Mouse (Mus musculus) gastrocnemius, postnatal 36 days (tissue): ENCODE results near the gene U2af2. TPM values are rescaled to one million over a fixed set of nuclear protein-coding genes. Genes with fewer than 3 reads are reported as not detected.

Experiments
- DNase-seq, 2 experiments: peaks; one replicate each; pipeline ENCODE4 v3.0.0; 2022
- intact Hi-C: fragments of 180-260 bp; cut with DNase I; formaldehyde crosslinking; loops from one replicate; pipeline ENCODE4 v1.15.1; 2025
- microRNA-seq, 2 experiments: library from miRNA; unstranded; fragments of <30 nt; microRNA quantifications; one replicate each; pipeline ENCODE4 v1.2.0; 2021
- total RNA-seq, 2 experiments: library from RNA; stranded (reverse); gene quantifications; 2 replicates each; pipeline ENCODE4 v1.2.3; 2021

The U2af2 gene
- total RNA-seq, 2 experiments from 2014 or later: 38.0 to 48.3 TPM

- DNase-seq: no peak
- intact Hi-C loops: no loop called here
Measured at GRCm38 (mm10) chr7:5092381-5092780, 30.4 kb downstream of the U2af2 start.

DNA sequence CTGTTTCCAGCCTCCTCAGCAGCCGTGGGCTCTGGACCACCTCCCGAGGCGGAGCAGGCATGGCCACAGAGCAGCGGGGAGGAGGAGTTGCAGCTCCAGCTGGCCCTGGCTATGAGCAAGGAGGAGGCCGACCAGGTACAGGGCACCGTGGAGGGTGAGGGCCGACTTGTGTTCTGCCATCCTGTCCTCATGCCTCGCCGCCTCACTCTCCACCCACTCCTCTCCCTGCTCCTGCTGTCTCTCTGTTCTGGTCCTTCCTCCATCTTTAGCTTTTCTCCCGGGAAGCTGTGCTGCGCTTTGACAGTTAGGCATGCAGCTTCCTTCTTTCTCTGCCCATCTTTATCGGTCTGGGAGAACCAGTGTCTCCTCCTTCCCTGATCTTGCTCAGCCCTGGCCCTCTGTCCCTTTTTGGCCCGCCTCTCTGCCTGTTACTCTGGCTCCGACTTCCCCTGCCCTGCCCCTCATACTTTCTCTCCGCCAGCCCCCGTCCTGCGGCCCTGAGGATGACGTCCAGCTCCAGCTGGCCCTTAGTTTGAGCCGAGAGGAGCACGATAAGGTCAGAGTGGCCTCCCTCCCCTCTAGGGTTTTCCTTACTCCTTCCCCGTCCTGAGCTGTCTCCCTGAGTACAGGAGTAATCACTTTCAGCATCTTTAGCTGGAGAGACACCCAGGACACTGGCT, 31.0 kb downstream of the U2af2 start:
- intact Hi-C loops: no loop called here
- DNase-seq: no peak

- intact Hi-C loops: no loop called here
- no peak for DNase-seq
Measured at GRCm38 (mm10) chr7:5098769-5099168, 36.8 kb downstream of the U2af2 start.

GRCm38 (mm10) chr7:5099796-5100195, 37.9 kb downstream of the U2af2 start:
- no peak for DNase-seq
- intact Hi-C loops: no loop called here

DNA sequence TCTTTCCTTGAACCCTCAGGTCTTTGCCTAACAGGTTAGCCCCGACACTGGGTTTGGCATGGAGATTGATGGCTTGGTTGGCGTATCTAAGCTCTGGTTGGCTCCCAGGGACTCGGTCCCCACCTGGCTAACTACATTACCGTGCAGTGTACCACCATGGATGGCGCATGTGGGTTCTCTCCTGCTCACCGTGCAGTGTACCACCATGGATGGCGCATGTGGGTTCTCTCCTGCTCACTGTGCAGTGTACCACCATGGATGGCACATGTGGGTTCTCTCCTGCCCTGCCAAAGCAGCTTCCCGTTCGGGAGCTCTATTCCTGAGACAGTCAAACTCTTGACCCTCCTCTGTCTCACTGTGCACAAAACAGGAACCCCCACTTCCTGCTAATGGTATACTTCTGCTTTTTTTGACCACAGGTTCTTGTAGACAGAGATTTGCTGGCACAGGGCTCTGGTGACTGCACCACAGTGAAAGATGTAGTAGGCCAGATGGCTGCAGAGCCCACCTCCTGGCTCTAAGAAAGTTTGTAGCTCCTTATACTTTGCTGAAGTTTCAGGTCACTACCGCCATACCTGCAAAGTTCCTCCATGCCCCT, 39.2 kb downstream of the U2af2 start:
- intact Hi-C loops: no loop called here
- DNase-seq: no peak

- no peak for DNase-seq
- intact Hi-C loops: no loop called here
Measured at GRCm38 (mm10) chr7:5102564-5102963, 40.6 kb downstream of the U2af2 start.

- DNase-seq: no peak
- intact Hi-C loops: no loop called here
Measured at GRCm38 (mm10) chr7:5108272-5108671, 46.3 kb downstream of the U2af2 start.

DNA sequence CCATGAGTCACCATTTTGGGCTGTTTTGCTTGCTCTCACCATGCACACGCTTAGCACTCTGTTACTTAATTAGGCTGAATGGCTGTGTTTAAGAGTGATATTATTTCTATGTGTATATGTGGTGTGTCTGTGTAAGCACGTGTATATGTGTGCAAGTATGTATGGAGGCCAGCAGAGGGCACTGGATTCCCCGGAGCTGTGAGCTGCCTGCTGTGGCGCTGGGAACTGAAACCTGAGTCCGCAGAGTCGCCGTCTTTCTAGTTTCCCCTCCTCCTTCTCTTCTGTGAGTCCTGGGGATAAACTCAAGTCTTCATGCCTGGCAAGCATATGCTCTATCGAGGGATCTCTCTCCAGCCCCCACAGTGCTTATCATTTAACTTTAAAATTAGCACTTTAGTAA, 47.4 kb downstream of the U2af2 start:
- intact Hi-C loops: no loop called here
- no peak for DNase-seq

GRCm38 (mm10) chr7:5112701-5113100, 50.8 kb downstream of the U2af2 start:
- no peak for DNase-seq
- intact Hi-C loops: no loop called here

- no peak for DNase-seq
- intact Hi-C loops: no loop called here
Measured at GRCm38 (mm10) chr7:5116850-5117249, 54.9 kb downstream of the U2af2 start, which contains the start of gene Rfpl4. Gene Rfpl4 (minus strand): TSS chr7:5116950.

DNA sequence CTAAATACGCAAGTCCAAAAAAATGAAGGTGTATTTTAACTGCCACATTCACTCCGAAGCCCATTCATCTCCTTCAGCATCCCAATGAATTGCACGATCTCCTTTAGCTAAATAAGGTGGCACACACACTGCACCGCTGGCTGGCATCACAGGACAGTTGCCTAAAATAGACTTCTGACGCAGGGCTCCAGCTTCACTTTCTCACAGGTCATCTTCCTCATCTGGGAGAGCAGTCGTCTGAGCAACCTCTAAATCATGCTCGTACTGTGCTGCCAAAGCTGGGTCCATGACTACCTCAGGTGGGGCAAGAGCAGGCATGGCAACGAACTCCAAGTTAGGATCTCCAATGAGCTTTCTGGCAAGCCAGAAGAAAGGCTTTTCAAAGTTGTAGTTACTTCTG, 63.1 kb downstream of the U2af2 start:
- intact Hi-C loops: no loop called here
- no peak for DNase-seq

- peak; percentile 57 to 65 for DNase-seq
- intact Hi-C loops: no loop called here
Measured at GRCm38 (mm10) chr7:5125549-5126406, 63.8 kb downstream of the U2af2 start, which contains the start of gene Rasl2-9. Gene Rasl2-9 (minus strand): TSS chr7:5125950.

Small RNA genes lying within 50 kb of the gene (microRNA-seq; reads per million reads assigned to microRNA genes)
- gene Gm26217: 0 reads per million in 2 experiments

Other genes starting within 250 kb of the U2af2 start
- gene Ube2s, start 249.6 kb upstream of the U2af2 start, total RNA-seq: 10 to 100 TPM; 70.3 to 83.7 TPM
- not detected for gene Shisa7, start 217.4 kb upstream of the U2af2 start, total RNA-seq
- 1 to 10 TPM; 3.6 to 3.8 TPM for gene Isoc2b, start 191.9 kb upstream of the U2af2 start, total RNA-seq
- 10 to 100 TPM; 21.0 to 28.3 TPM for gene Isoc2a, start 185.0 kb upstream of the U2af2 start, total RNA-seq
- under 1 TPM; 0.20 TPM for gene Gm36210, start 155.6 kb upstream of the U2af2 start, total RNA-seq
- 1 to 10 TPM; 8.9 TPM for gene Zfp628, start 146.9 kb upstream of the U2af2 start, total RNA-seq
- gene Nat14, start 140.1 kb upstream of the U2af2 start, total RNA-seq: 1 to 10 TPM; 2.5 to 3.2 TPM
- 10 to 100 TPM in 1 of 2 experiments, 1 to 10 TPM in 1; 8.8 to 11.1 TPM for gene Ssc5d, start 136.4 kb upstream of the U2af2 start, total RNA-seq
- 10 to 100 TPM; 30.5 to 35.8 TPM for gene Sbk2, start 97.7 kb upstream of the U2af2 start, total RNA-seq
- gene Sbk3, start 91.0 kb upstream of the U2af2 start, total RNA-seq: 1 to 10 TPM; 1.6 to 1.7 TPM
- 1 to 10 TPM; 7.8 to 9.5 TPM for gene Zfp579, start 66.0 kb upstream of the U2af2 start, total RNA-seq
- gene Zfp524, start 47.7 kb upstream of the U2af2 start, total RNA-seq: 1 to 10 TPM; 6.9 TPM
- 10 to 100 TPM; 20.7 to 22.7 TPM for gene Fiz1, start 47.4 kb upstream of the U2af2 start, total RNA-seq
- not detected for gene Gm44973, start 46.6 kb upstream of the U2af2 start, total RNA-seq
- 10 to 100 TPM; 11.0 to 13.0 TPM for gene Zfp865, start 41.8 kb upstream of the U2af2 start, total RNA-seq
- under 1 TPM in 1 of 2 experiments, not detected in 1; 0.20 TPM for gene Ccdc106, start 41.6 kb upstream of the U2af2 start, total RNA-seq
- gene 4632433K11Rik, start 28.0 kb upstream of the U2af2 start, total RNA-seq: under 1 TPM in 1 of 2 experiments, not detected in 1; 0.42 TPM
- 1 to 10 TPM; 2.2 to 3.9 TPM for gene Zfp784, start 23.7 kb upstream of the U2af2 start, total RNA-seq
- 1 to 10 TPM; 2.9 to 3.3 TPM for gene Zfp580, start 10.6 kb upstream of the U2af2 start, total RNA-seq
- 100 to 1,000 TPM; 149 to 152 TPM for gene Epn1, start 18.1 kb downstream of the U2af2 start, total RNA-seq
- gene Rfpl4, start 54.8 kb downstream of the U2af2 start, total RNA-seq: not detected
- gene Rasl2-9, start 63.8 kb downstream of the U2af2 start, total RNA-seq: 1 to 10 TPM; 2.0 to 2.2 TPM
- not detected for gene Vmn1r55, start 87.5 kb downstream of the U2af2 start, total RNA-seq
- gene Vmn1r56, start 134.6 kb downstream of the U2af2 start, total RNA-seq: not detected
- gene Vmn1r57, start 156.3 kb downstream of the U2af2 start, total RNA-seq: not detected